Mouse (Mus musculus) urinary bladder, postnatal 14 days (tissue): Measurements from ENCODE around the gene Plekhn1.

Experiments
- DNase-seq: peaks from one replicate; pipeline ENCODE4 v3.0.0; 2021; ENCODE audit warnings: low spot score

Plekhn1 gene

GRCm38 (mm10) chr4:156184291-156184954, 50.2 kb downstream of the Plekhn1 start:
- no peak for DNase-seq

- no peak for DNase-seq
Observed at GRCm38 (mm10) chr4:156183747-156184146, 50.9 kb downstream of the Plekhn1 start.

- no peak for DNase-seq
Observed at GRCm38 (mm10) chr4:156177630-156178029, 57.0 kb downstream of the Plekhn1 start.

DNA sequence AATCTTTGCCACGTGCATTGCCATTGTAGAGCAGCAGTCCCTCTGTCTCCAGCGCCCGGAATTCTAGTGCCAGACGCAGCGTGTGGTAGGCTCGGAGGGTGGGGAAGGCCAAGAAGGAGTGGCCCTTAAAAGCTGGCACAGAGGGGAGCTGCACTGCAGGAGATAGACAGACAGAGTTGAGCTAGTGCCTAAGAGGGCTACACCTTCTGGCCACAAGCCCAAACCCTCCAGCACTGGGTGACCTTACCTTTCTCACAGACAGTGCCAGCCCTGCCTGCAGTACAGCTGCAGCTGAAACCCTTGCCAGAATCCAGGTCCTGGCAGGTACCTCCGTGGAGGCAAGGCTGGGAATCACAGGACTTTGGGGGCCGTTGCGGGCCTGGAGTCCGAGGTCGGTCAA, 62.8 kb downstream of the Plekhn1 start:
- no peak for DNase-seq
